Mouse (Mus musculus): ENCODE results near the gene Aars2. TPM values are rescaled to one million over a fixed set of nuclear protein-coding genes. Genes with fewer than 3 reads are reported as not detected.

The Aars2 gene
- 10 to 100 TPM; 22.0 to 25.1 (median 22.8) TPM for total RNA-seq (2022)

- peak; percentile 88 to 92 for DNase-seq (ENCODE audit: low spot score in 2 of 2)
These were observed at the start of gene Aars2 for GRCm38 (mm10) chr17:45506700-45507189. Gene Aars2, plus strand, starts transcription at chr17:45506841.

DNA sequence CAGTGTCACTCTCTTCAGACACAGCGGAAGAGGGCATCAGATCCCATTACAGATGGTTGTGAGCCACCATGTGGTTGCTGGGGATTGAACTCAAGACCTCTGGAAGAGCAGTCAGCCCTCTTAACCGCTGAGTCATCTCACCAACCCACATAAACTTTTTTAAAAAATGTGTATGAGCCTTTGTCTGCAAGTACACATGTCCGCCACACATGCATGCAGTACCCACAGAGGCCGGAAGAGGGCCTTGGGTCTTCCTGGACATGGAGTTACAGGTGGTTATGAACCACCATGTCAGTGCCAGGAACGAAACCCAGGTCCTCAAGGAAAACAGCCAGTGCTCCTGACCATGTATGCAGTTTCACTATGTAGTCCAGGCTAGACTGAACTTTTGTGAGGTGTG is 49.2 kb upstream of the Aars2 start:
- no peak for DNase-seq (ENCODE audit: low spot score in 2 of 2)

DNA sequence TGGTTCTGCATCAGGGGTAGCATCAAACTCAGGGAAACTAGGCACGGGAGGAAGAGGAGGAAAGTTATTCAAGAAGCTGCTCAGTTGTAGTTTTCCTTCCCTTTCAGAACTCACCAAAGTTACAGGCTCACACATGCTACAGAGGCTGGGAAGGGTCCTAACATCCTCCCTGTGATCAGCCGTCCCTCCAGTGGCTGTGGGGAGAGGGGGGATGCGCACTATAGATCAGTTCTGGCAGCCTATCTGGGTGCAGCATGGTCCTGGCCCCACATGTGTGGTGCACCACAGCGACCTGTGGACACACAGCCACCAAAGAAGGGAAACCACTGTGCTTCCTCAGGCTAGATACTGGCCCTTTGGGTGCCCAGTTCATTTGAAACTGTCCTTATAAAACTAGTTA is 48.1 kb upstream of the Aars2 start:
- DNase-seq (ENCODE audit: low spot score in 2 of 2) = no peak

- no peak for DNase-seq (ENCODE audit: low spot score in 2 of 2)
These were observed 47.6 kb upstream of the Aars2 start for GRCm38 (mm10) chr17:45459062-45459461.

- no peak for DNase-seq (ENCODE audit: low spot score in 2 of 2)
These were observed 44.1 kb upstream of the Aars2 start for GRCm38 (mm10) chr17:45462506-45462905.

GRCm38 (mm10) chr17:45464255-45464654 is 42.4 kb upstream of the Aars2 start:
- no peak for DNase-seq (ENCODE audit: low spot score in 2 of 2)

GRCm38 (mm10) chr17:45466701-45467100 is 39.9 kb upstream of the Aars2 start:
- DNase-seq (ENCODE audit: low spot score in 2 of 2) = no peak

DNA sequence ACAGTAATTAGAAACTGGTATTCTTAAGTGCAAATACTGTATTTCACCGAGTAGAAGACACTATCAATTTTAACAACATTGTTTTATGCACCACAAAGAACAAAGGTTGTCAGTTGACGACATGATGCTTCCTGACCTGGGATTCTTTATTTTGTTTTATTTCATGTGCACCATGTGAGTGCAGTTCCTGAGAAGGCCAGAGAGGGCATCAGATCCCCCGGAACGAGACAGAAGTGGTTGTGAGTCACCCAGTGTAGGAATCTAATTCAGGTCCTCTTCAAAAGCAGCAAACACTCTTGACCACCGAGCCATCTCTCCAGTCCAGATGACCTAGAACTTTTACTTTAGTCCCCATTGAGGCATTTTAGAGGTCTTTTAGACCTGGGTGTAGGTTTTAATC is 38.3 kb upstream of the Aars2 start:
- no peak for DNase-seq (ENCODE audit: low spot score in 2 of 2)

- no peak for DNase-seq (ENCODE audit: low spot score in 2 of 2)
These were observed 35.9 kb upstream of the Aars2 start for GRCm38 (mm10) chr17:45470726-45471125.

DNA sequence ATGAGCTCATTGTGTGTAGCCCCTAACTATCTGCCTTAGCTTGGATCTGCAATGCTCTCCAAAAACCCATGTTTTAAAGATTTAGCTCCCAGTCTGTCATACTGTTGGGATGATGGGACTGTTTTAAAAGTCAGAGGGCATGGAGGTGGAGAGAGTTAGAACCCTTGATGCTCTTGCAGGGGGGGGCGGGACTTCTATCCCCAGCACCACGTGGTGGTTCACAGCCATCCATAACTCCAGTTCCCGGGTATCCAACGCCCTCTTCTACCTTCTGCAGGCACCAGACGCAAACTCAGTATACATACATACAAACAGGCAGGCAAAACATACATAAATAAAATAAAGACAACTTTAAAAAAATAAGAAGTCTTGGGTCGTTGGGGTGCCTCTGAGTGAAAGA is 33.0 kb upstream of the Aars2 start:
- DNase-seq (ENCODE audit: low spot score in 2 of 2) = no peak

DNA sequence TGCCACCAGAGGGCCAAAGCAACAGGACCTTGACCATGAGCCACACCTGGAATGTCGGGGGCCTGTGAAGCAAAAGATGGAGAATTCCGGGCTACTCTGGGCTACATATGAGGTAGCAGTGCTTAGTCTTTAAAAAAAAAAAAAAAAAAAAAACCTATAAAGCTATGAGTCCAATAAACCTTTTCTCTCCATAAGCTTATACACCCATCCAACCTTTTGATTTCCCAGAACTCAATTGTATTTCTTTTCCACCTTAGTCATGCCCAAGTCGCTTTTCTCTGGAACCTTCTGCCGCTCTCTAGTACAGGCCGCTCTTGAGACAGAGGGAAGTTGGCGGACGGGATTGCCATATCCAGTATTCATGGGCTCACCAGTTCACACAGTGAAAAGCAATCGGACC is 32.5 kb upstream of the Aars2 start:
- DNase-seq (ENCODE audit: low spot score in 2 of 2) = no peak

DNA sequence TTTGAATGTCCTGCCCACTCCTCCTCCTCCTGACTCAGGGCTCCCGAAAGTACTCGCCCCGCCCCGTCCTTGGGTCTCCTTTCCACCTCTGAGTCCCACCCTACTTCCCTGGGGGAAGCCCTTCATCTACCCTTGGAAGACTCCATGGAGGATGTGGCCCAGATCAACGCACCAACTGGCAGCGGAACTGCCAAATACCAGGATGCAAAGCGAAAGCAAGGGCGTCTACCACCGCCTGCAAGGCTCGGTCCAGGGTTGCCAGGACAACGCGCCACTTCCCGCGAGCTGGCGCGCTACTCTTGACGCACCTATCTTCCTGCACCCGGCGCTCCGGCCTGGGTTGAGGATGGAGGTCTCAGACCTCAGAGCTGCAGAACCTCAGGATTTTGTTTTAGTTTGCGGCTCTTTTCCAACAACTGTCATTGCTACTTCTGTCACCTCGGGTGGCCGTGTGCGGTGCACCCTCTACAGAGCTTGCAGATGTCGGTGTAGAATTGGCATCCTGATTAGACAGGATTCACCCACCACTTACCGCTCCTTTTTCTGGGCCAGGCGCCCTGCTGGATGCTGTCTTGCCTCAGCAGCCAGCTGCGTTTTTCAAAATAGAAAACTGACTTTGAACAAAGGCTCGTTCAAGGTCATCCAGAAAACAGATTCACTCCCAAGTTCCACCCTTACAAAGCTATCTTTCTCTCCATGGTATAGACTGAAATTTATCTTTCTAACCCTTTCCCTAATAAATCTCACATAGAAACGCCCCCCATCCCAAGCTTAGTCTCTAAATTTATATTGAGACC is 31.8 kb upstream of the Aars2 start, which contains the start of gene Spats1:
TSS of gene Spats1 (minus strand) at position 747 of the 797 bp plus-strand sequence.
- DNase-seq (ENCODE audit: low spot score in 2 of 2) = peak; percentile 75 to 91

- peak; percentile 43 to 88 for DNase-seq (ENCODE audit: low spot score in 2 of 2)
These were observed 28.3 kb upstream of the Aars2 start for GRCm38 (mm10) chr17:45478234-45478825.

DNA sequence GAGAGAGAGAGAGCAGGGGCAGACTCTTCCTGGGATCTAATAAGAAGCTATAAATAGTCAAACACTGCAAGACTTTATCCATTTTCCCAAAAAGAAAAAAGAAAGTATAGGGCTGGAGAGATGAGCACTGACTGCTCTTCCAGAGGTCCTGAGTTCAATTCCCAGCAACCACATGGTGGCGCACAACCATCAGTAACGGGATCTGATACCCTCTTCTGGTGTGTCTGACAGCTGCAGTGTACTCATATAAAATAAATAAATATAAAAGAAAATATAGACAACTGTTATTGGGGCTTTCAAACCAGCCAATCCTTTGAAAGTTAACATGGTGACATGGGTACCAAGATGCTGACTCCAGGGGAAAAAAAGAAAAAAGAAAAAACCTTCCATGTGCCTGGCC is 26.2 kb upstream of the Aars2 start:
- no peak for DNase-seq (ENCODE audit: low spot score in 2 of 2)

DNA sequence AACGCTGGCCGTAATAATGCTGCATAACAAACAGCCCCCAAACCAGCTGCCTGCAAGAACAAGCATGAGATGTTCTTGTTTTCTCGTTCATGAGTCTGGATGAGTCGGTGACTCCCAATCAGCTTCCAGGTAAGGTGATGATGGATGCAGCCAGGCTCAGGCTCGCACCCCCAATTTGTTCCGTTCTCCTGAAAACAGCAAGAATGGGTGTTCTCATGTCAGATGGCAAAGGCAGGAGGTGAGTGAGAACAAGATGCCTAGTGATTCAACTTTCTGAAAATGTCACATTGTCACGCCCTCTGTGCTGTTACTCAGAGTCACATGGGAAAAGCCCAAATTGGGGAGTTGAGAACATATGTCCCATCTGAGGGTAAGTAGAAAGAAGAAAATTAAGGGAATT is 21.1 kb upstream of the Aars2 start:
- DNase-seq (ENCODE audit: low spot score in 2 of 2) = no peak

DNA sequence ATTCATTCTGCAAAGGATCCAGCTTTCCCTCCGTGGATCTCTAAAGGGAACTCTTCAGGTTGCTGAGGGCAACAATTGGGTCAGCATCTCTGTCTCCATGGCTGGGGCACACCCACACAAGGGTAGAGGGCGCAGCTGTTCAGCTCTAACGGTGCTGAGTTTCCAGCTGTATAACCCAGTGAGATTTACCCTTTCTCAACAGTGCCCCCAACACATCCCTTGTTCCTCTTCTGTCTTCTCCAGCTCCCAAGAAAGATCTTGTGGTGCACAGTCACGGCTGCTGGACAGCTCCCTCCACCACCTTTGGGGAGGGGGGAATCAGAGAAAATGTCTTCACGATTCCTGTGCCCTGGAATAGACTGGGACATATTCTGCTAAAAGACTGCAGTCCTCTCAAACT is 19.4 kb upstream of the Aars2 start:
- DNase-seq (ENCODE audit: low spot score in 2 of 2) = no peak

DNA sequence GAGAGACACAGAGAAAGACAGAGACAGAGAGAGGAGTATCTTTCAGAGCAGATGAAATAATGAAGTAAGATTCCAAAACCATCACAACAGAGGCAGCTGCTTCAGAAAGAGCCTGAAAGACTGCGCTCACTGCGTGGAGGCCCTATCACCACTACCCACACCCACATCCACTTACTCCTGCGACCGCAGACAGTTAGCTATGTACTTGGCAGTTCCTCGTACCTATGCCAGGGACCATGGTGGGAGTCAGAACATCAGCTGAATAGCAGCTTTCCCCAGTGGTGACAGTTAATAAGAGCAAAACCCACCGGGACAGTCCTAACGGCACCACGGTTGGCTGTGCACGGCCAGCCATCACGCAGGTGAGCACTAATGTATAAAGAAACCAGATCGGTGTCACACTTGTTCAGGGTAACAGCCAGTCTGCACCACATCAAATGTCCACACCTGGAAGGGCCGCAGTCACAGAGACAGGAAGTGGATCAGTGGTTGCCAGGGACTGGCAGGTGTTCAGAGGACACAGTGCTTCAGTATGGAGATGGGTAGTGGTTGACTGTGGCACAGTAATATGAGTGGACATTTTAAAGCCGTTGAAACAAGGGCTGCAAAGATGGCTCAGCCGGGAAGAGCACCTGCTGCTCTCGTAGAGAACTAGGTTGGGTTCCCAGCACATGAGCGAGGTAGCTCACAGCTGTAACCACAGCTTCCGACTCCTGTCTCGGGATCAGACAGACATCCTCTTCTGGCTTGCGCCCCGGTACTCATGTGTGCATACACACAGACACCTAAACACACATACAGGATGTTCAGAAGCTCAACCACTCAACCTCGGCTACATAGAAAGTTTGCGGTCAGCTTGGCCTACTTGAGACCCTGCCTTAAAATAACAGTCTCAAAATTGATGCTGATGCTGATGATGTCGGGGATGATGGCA is 18.1 kb upstream of the Aars2 start:
- DNase-seq (ENCODE audit: low spot score in 2 of 2) = no peak

DNA sequence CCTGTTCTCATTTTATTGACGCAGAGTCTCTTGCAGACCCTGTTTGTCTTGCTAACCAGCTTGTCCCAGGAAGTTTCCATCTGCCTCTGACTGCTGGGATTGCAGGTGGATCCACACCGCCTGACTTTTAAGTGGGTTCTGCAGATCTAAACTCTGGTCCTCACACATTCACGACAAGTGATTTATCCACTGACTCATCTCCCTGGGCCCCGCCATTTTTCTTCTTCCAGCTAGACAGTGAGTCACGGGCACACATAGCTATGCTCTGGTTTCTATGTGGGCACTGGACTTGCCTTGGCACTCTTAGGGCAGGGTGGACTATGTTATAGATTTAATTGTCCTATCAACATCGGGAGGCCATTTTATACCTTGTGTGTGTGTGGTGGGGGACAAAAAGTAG is 16.9 kb upstream of the Aars2 start:
- DNase-seq (ENCODE audit: low spot score in 2 of 2) = no peak

- no peak for DNase-seq (ENCODE audit: low spot score in 2 of 2)
These were observed 16.0 kb upstream of the Aars2 start for GRCm38 (mm10) chr17:45490532-45491154.

- DNase-seq (ENCODE audit: low spot score in 2 of 2) = no peak
These were observed 11.2 kb upstream of the Aars2 start for GRCm38 (mm10) chr17:45495398-45495797.

- DNase-seq (ENCODE audit: low spot score in 2 of 2) = no peak
These were observed 8.2 kb upstream of the Aars2 start for GRCm38 (mm10) chr17:45498397-45498796.

All from left cerebral cortex, adult 8-10 months (tissue).